7 mouse cellular contexts compared by ENCODE assay signal in genomic region chr12:77790891-77791672, GRCm38 (mm10).
DNase-seq lines count a peak whose midpoint lies in the region; ATAC-seq and TF ChIP-seq lines count a peak whose summit lies in the region.

No protein-coding gene starts in this region.

- H3K4me2 ChIP-seq in myocyte (ENCODE audit: low read depth) = peak overlapping the region; percentile 45
- H3K4me2 ChIP-seq in forebrain, embryonic 13.5 days = no peak overlapping the region

- H3K4me3 ChIP-seq in myocyte = no peak overlapping the region
- no peak overlapping the region for H3K4me3 ChIP-seq in forebrain, embryonic 13.5 days

- no peak overlapping the region for H3ac ChIP-seq in myocyte (ENCODE audit: control insufficient read depth, insufficient read length)

- ATAC-seq in forebrain, embryonic 13.5 days = no peak

- H3K9ac ChIP-seq in forebrain, embryonic 13.5 days = no peak overlapping the region

- no peaks in the 10 kb centered on the region for H3K27me3 ChIP-seq in myocyte (ENCODE audit: control insufficient read depth, insufficient read depth, insufficient read length)
- 0 out of 2 replicates have a peak, but pooled peaks cover 6% of the 10 kb centered on the region for H3K27me3 ChIP-seq in forebrain, embryonic 13.5 days

- H3K9me3 ChIP-seq in forebrain, embryonic 13.5 days (replicated peaks) = 0 out of 2 replicates have a peak, but pooled peaks cover 4% of the 10 kb centered on the region

- peak; percentile 58 for DNase-seq in urinary bladder, postnatal 14 days (ENCODE audit: low spot score)
- no peak for DNase-seq in urinary bladder, postnatal 10 days (ENCODE audit: low spot score)
- peak; percentile 47 for DNase-seq in cerebellum, adult 9-11 months
- peak; percentile 81 for DNase-seq in kidney, adult 18-20 months
- no peak for DNase-seq in frontal cortex, adult 2 months (ENCODE audit: extremely low spot score in 1 of 2, low spot score in 1 of 2)

- H3K27ac ChIP-seq in forebrain, embryonic 13.5 days = no peak overlapping the region

- 79% methylated on average over 13 of the region's 13 CpGs for WGBS in forebrain, embryonic 13.5 days

- peaks cover 12% of the 10 kb centered on the region for H3K4me1 ChIP-seq in forebrain, embryonic 13.5 days

- no peaks in the 10 kb centered on the region for H3K36me3 ChIP-seq in myocyte (ENCODE audit: control insufficient read depth, insufficient read depth)
- no peaks in the 10 kb centered on the region for H3K36me3 ChIP-seq in forebrain, embryonic 13.5 days (ENCODE audit: poor library complexity, severe bottlenecking)

- TF ChIP-seq POLR2A in myocyte (IDR thresholded peaks at IDR 0.05; ENCODE audit: insufficient read length, low read depth) = no peak

- H3K79me2 ChIP-seq in myocyte (ENCODE audit: control insufficient read depth, insufficient read depth) = no peaks in the 10 kb centered on the region

TF ChIP-seq in myocyte, 11 proteins besides CTCF, POLR2A, EP300 and RAD21:
- no peak for TF ChIP-seq REST (IDR thresholded peaks at IDR 0.05; ENCODE audit: insufficient read depth, insufficient read length)
- TF ChIP-seq MAX (IDR thresholded peaks at IDR 0.05; ENCODE audit: low read depth) = no peak
- TF ChIP-seq MYOD1 (IDR thresholded peaks at IDR 0.05; ENCODE audit: control insufficient read depth in 1 of 3, insufficient read length in 2 of 3, low read depth in 2 of 3) = no peak
- TF ChIP-seq E2F4 (IDR thresholded peaks at IDR 0.05; ENCODE audit: insufficient read depth) = no peak
- no peak for TF ChIP-seq CEBPB (IDR thresholded peaks at IDR 0.05; ENCODE audit: insufficient read depth, poor library complexity, severe bottlenecking)
- TF ChIP-seq TCF12 (IDR thresholded peaks at IDR 0.05; ENCODE audit: insufficient read depth, poor library complexity, severe bottlenecking) = no peak
- no peak for TF ChIP-seq MYOG (IDR thresholded peaks at IDR 0.05; ENCODE audit: control insufficient read depth in 1 of 3, insufficient read depth in 1 of 3, insufficient read length in 2 of 3, low read depth in 2 of 3)
- no peak for TF ChIP-seq TCF3 (IDR thresholded peaks at IDR 0.05; ENCODE audit: insufficient read length, low read depth)
- no peak for TF ChIP-seq USF1 (IDR thresholded peaks at IDR 0.05; ENCODE audit: low read depth)
- TF ChIP-seq SRF (IDR thresholded peaks at IDR 0.05; ENCODE audit: control insufficient read depth, insufficient read length, low read depth) = no peak
- TF ChIP-seq POLR2AphosphoS2 (IDR thresholded peaks at IDR 0.05; ENCODE audit: insufficient read length, low read depth) = no peak

Comparison
In these comparisons a context has a peak if more than half of its experiments do, and no peak if none do; other contexts are left out.
1. DNase-seq: peak in urinary bladder, postnatal 14 days (single experiment), cerebellum, adult 9-11 months (single experiment) and kidney, adult 18-20 months (single experiment); none in urinary bladder, postnatal 10 days (single experiment) and frontal cortex, adult 2 months (0 of 2).